Mouse (Mus musculus): ENCODE results near the gene Evi2b. TPM values are rescaled to one million over a fixed set of nuclear protein-coding genes. Genes with fewer than 3 reads are reported as not detected.

Gene Evi2b
- polyA plus RNA-seq, 1 experiment from 2014 or later: 0.66 TPM

DNA sequence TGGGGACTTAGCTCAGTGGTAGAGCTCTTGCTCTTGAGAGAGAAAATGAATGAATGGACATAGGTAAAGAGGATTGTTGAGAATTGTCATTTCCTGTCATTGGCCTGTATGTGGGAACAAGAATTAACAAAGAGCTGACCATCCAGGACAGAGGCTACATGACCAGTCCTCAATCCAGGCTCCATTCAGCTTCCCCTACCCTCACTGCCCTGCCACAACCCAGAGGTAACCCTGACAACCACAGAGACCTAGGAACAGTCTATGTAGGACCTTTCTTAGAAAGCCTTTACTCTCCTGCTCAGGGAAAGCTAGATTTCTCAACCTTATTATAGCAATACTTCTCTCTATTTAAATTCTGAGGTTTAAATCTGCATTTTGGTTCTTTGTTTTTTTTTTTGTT lies 2.8 kb downstream of the Evi2b start:
- no peaks in the 10 kb centered on the region for H3K4me1 ChIP-seq
- no peaks in the 10 kb centered on the region for H3K27me3 ChIP-seq
- no peaks in the 10 kb centered on the region for H3K36me3 ChIP-seq
- H3K4me2 ChIP-seq: no peak overlapping the region
- H3K9me3 ChIP-seq: no peaks in the 10 kb centered on the region
- ATAC-seq (ENCODE audit: borderline replicate concordance, extremely low read depth, low FRiP score, low TSS enrichment): no peak
- no peak overlapping the region for H3K9ac ChIP-seq
- H3K4me3 ChIP-seq: no peak overlapping the region
- no peak overlapping the region for H3K27ac ChIP-seq

DNA sequence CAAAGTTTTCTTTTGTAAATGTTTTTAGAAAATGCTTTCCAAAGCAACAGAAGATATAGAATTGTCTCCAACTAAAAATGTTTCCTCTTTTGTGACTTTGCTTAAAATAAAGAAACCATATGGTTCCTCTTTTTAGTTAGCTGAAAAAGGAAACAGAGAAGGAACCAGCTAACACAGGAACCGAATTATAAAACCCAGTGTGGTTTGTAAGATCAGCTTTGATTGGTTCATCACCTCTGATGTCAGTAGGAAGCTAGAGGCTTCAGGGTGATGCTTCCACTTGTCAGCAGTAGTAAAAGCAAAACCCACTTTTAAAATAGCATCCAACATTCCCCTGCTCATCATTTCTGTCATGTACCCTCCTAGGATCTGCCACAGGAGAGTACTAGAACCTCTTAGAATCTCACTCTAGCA lies 3.7 kb downstream of the Evi2b start:
- H3K4me3 ChIP-seq: no peak overlapping the region
- H3K36me3 ChIP-seq: no peaks in the 10 kb centered on the region
- 0 out of 2 replicates have a peak, but pooled peaks cover 7% of the 10 kb centered on the region for H3K4me1 ChIP-seq
- H3K9ac ChIP-seq: no peak overlapping the region
- H3K27me3 ChIP-seq: no peaks in the 10 kb centered on the region
- no peak overlapping the region for H3K27ac ChIP-seq
- no peak for ATAC-seq (ENCODE audit: borderline replicate concordance, extremely low read depth, low FRiP score, low TSS enrichment)
- no peaks in the 10 kb centered on the region for H3K9me3 ChIP-seq
- WGBS: 75% methylated on average over 1 of the region's 1 CpGs
- H3K4me2 ChIP-seq: no peak overlapping the region

DNA sequence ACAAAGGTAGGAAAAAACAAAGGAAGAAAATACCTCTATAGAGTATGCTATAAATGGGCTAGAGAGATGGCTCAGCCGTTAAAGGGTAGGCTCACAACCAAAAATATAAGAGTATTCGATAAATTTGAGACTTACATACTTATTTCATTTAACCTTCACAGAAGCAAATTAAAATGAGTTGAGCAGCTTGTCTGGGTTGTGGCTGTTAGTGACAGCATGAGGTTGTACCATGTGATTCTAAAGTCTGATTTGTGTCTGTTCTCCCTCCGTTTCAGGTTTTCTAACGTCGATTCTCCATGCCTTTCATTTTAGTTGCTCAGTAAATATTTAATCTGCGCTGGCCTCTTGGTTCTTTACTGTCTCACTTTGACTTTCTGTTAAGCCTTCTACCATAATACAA lies 4.3 kb downstream of the Evi2b start:
- Histone ChIP-seq H3K4me1 (0 out of 2 replicates have a peak, but pooled peaks cover 7% of the 10 kb centered on the region), H3K9me3 (no peaks in the 10 kb centered on the region), H3K36me3 (no peaks in the 10 kb centered on the region), H3K9ac (no peak overlapping the region), H3K27ac (no peak overlapping the region), H3K27me3 (no peaks in the 10 kb centered on the region), H3K4me2 (no peak overlapping the region), H3K4me3 (no peak overlapping the region)
- WGBS: 72% methylated on average over 6 of the region's 6 CpGs
- ATAC-seq (ENCODE audit: borderline replicate concordance, extremely low read depth, low FRiP score, low TSS enrichment): no peak

DNA sequence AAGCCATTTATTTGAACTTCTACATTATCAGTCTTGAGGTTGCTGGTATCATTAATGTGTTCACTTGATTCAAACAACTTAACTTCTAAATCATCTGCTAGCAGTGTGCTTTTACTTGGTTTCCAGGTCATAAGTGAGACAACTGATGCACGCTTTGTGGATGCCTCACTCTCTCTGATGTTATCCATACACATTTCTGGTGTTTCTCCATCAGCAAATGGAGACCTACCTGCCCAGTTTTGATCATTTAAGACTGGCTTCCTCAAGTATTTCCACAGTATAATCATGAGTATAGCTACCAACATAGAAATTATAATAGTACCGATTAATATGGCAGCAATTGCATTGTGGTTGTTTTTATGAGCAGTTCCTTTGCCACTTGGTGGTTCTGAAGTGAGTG lies 7.8 kb downstream of the Evi2b start:
- H3K4me1 ChIP-seq: 0 out of 2 replicates have a peak, but pooled peaks cover 7% of the 10 kb centered on the region
- H3K4me2 ChIP-seq: no peak overlapping the region
- no peaks in the 10 kb centered on the region for H3K27me3 ChIP-seq
- no peak for ATAC-seq (ENCODE audit: borderline replicate concordance, extremely low read depth, low FRiP score, low TSS enrichment)
- H3K9ac ChIP-seq: no peak overlapping the region
- no peak overlapping the region for H3K4me3 ChIP-seq
- no peaks in the 10 kb centered on the region for H3K36me3 ChIP-seq
- WGBS: 98% methylated on average over 2 of the region's 2 CpGs
- no peak overlapping the region for H3K27ac ChIP-seq
- no peaks in the 10 kb centered on the region for H3K9me3 ChIP-seq

DNA sequence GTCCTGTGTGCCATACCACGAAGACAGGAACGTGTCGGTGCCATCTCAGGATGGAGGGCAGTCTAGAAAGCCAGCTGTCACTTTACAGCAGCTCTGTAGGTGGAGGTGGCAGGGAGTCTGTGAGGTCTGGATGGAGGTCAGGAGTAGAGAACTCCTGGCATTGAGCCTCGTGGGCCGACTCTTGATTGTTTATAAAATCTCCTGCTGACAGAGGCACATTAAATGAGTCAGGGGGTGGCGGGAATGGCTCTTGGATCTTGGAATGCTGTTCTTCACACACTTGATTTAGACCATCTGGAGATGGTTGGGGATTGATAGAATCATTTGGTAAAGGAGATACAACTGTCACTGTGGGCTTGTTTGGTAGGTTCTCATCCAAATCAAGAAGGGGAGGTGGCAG lies 8.2 kb downstream of the Evi2b start:
- H3K27me3 ChIP-seq: no peaks in the 10 kb centered on the region
- no peaks in the 10 kb centered on the region for H3K9me3 ChIP-seq
- no peak overlapping the region for H3K4me3 ChIP-seq
- H3K36me3 ChIP-seq: no peaks in the 10 kb centered on the region
- WGBS: 55% methylated on average over 6 of the region's 6 CpGs
- no peak overlapping the region for H3K4me2 ChIP-seq
- H3K9ac ChIP-seq: no peak overlapping the region
- 0 out of 2 replicates have a peak, but pooled peaks cover 7% of the 10 kb centered on the region for H3K4me1 ChIP-seq
- ATAC-seq (ENCODE audit: borderline replicate concordance, extremely low read depth, low FRiP score, low TSS enrichment): no peak
- no peak overlapping the region for H3K27ac ChIP-seq

GRCm38 (mm10) chr11:79511970-79512369 lies 11.6 kb downstream of the Evi2b start:
- ATAC-seq (ENCODE audit: borderline replicate concordance, extremely low read depth, low FRiP score, low TSS enrichment): no peak
- WGBS: 83% methylated on average over 3 of the region's 3 CpGs
- no peak overlapping the region for H3K4me3 ChIP-seq

GRCm38 (mm10) chr11:79504506-79504905 lies 19.1 kb downstream of the Evi2b start:
- H3K36me3 ChIP-seq: no peaks in the 10 kb centered on the region
- ATAC-seq (ENCODE audit: borderline replicate concordance, extremely low read depth, low FRiP score, low TSS enrichment): no peak
- no peaks in the 10 kb centered on the region for H3K4me1 ChIP-seq
- no peak overlapping the region for H3K4me3 ChIP-seq
- H3K9me3 ChIP-seq: no peaks in the 10 kb centered on the region
- 87% methylated on average over 7 of the region's 7 CpGs for WGBS
- H3K27ac ChIP-seq: no peak overlapping the region
- H3K9ac ChIP-seq: no peak overlapping the region
- H3K4me2 ChIP-seq: no peak overlapping the region
- H3K27me3 ChIP-seq: no peaks in the 10 kb centered on the region

More at GRCm38 (mm10) chr11:79511970-79512369, 11.6 kb downstream of the Evi2b start:
- Histone ChIP-seq H3K36me3 (no peaks in the 10 kb centered on the region), H3K4me2 (no peak overlapping the region), H3K4me1 (0 out of 2 replicates have a peak, but pooled peaks cover 7% of the 10 kb centered on the region), H3K9ac (no peak overlapping the region), H3K27me3 (no peaks in the 10 kb centered on the region), H3K9me3 (no peaks in the 10 kb centered on the region), H3K27ac (no peak overlapping the region)

DNA sequence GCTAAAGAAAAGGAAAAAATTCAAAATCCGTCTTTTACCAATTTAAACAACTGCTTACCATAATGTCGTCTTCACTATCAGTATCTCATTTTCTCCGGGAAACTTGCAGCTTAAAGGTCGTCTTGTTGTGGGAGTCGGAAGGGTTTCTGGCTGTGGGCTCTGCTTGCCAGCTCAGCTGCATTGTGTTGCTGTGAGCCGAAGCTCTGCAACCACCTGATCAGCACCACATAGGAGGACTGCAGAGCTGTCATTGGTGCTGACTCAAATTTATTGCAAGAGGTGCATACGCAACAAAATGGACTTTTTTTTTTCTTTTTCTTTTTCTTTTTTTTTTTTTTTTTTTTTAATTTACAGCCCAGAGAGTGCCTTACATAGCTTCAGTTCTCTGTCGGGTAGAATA lies 19.7 kb downstream of the Evi2b start, which contains the start of gene Omg:
Gene Omg, minus strand, starts transcription at position 240 of the 400 bp plus-strand sequence.
- ATAC-seq (ENCODE audit: borderline replicate concordance, extremely low read depth, low FRiP score, low TSS enrichment): no peak

GRCm38 (mm10) chr11:79502917-79503316 lies 20.6 kb downstream of the Evi2b start:
- H3K27ac ChIP-seq: no peak overlapping the region
- no peaks in the 10 kb centered on the region for H3K27me3 ChIP-seq
- no peak overlapping the region for H3K9ac ChIP-seq
- H3K36me3 ChIP-seq: no peaks in the 10 kb centered on the region
- no peak for ATAC-seq (ENCODE audit: borderline replicate concordance, extremely low read depth, low FRiP score, low TSS enrichment)
- no peaks in the 10 kb centered on the region for H3K4me1 ChIP-seq
- H3K4me3 ChIP-seq: no peak overlapping the region
- WGBS: 76% methylated on average over 2 of the region's 2 CpGs
- H3K4me2 ChIP-seq: no peak overlapping the region
- no peaks in the 10 kb centered on the region for H3K9me3 ChIP-seq

More for the DNA sequence above, 19.7 kb downstream of the Evi2b start, which contains the start of gene Omg:
- no peaks in the 10 kb centered on the region for H3K4me1 ChIP-seq
- no peaks in the 10 kb centered on the region for H3K9me3 ChIP-seq
- no peak within 1 kb of the TSS for H3K9ac ChIP-seq
- H3K27ac ChIP-seq: no peak within 1 kb of the TSS
- 57% methylated on average over 8 of the region's 8 CpGs for WGBS
- no peaks in the 10 kb centered on the region for H3K27me3 ChIP-seq
- H3K4me2 ChIP-seq: no peak within 1 kb of the TSS
- H3K36me3 ChIP-seq: no peaks in the 10 kb centered on the region
- no peak within 1 kb of the TSS for H3K4me3 ChIP-seq

DNA sequence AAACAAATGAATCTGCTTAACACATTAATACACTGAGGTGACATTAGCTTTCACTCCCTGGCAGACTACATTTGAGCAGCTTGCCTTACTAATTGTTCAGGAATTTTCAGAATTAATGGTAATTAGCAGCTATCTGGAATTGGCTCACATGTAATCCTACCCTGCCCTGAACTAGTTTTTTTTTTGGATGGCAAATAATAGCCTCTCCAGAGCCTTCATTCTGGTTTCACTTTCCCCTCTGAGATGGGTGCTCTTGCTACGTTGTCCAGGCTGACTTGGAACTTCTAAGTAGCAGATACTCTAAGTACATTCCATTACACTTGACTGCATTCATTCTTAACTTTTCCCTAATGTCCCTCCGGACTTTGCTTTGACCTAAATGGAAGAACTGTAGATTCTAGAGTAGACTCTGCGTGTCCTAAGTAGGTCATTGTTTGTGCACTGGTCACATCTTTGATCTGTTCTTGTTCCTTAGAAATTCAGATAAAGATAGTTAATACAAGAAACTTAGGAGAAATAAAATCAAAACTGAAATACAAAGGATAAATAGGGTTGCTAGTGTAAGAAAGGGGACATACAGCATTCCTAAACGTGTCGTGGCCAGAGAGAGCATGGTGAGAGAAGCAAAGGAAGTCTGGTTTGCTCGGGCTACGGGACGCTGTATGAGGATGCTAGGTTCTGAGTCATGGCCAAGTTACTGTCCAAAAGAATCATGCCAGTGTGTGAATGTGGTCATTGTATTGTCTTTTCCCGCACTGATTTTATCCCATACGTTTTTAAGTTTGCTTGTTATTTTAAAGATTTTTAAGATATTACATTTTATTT lies 28.4 kb downstream of the Evi2b start:
- Histone ChIP-seq H3K36me3 (no peaks in the 10 kb centered on the region), H3K27ac (no peak overlapping the region), H3K9me3 (no peaks in the 10 kb centered on the region), H3K27me3 (no peaks in the 10 kb centered on the region), H3K4me2 (no peak overlapping the region), H3K9ac (no peak overlapping the region), H3K4me3 (no peak overlapping the region), H3K4me1 (no peaks in the 10 kb centered on the region)
- no peak for ATAC-seq (ENCODE audit: borderline replicate concordance, extremely low read depth, low FRiP score, low TSS enrichment)
- WGBS: 74% methylated on average over 10 of the region's 10 CpGs

- Histone ChIP-seq H3K4me2 (no peak overlapping the region), H3K9ac (no peak overlapping the region), H3K27ac (no peak overlapping the region), H3K9me3 (no peaks in the 10 kb centered on the region), H3K4me1 (peaks cover 7% of the 10 kb centered on the region), H3K27me3 (no peaks in the 10 kb centered on the region), H3K4me3 (no peak overlapping the region), H3K36me3 (peaks cover 13% of the 10 kb centered on the region)
- ATAC-seq (ENCODE audit: borderline replicate concordance, extremely low read depth, low FRiP score, low TSS enrichment): no peak
These were observed 38.8 kb downstream of the Evi2b start for GRCm38 (mm10) chr11:79484721-79485120.

GRCm38 (mm10) chr11:79483876-79484528 lies 39.6 kb downstream of the Evi2b start:
- Histone ChIP-seq H3K4me1 (peaks cover 3% of the 10 kb centered on the region), H3K36me3 (peaks cover 17% of the 10 kb centered on the region), H3K9ac (no peak overlapping the region), H3K4me2 (no peak overlapping the region), H3K27me3 (no peaks in the 10 kb centered on the region), H3K9me3 (no peaks in the 10 kb centered on the region), H3K27ac (no peak overlapping the region), H3K4me3 (no peak overlapping the region)
- 72% methylated on average over 7 of the region's 7 CpGs for WGBS
- ATAC-seq (ENCODE audit: borderline replicate concordance, extremely low read depth, low FRiP score, low TSS enrichment): no peak

Data from lung, embryonic 15.5 days (tissue).